Mouse (Mus musculus) neural tube, embryonic 15.5 days (tissue): Measurements from ENCODE around the gene Lpcat4. TPM values are rescaled to one million over a fixed set of nuclear protein-coding genes. Genes with fewer than 3 reads are reported as not detected.

Experiments used
- ATAC-seq: fragments of 200-750 bp; cut with Nextera tagmentation; 2 replicates; pipeline ENCODE4 v1.8.0; 2017; ENCODE audit warnings: mild to moderate bottlenecking, moderate TSS enrichment, moderate library complexity; ENCODE audit not compliant: low FRiP score
- H3K27ac ChIP-seq: fragments of 300-500 bp; sonication (generic); replicated peaks from 2 replicates; pipeline ENCODE4 v1.5.1; 2015; ENCODE audit warnings: mild to moderate bottlenecking, inconsistent platforms
- H3K27me3 ChIP-seq: fragments of 300-500 bp; sonication (generic); replicated peaks from 2 replicates; pipeline ENCODE4 v1.6.1; 2015; ENCODE audit warnings: inconsistent platforms
- H3K36me3 ChIP-seq: fragments of 300-500 bp; sonication (generic); 2 replicates; pipeline ENCODE4 v1.6.1; 2015; ENCODE audit warnings: inconsistent platforms
- H3K4me1 ChIP-seq: fragments of 300-500 bp; sonication (generic); 2 replicates; pipeline ENCODE4 v1.6.1; 2015; ENCODE audit warnings: inconsistent platforms
- H3K4me2 ChIP-seq: fragments of 300-500 bp; sonication (generic); 2 replicates; pipeline ENCODE4 v1.6.1; 2015; ENCODE audit warnings: inconsistent platforms, mild to moderate bottlenecking, moderate library complexity
- H3K4me3 ChIP-seq: fragments of 300-500 bp; sonication (generic); replicated peaks from 2 replicates; pipeline ENCODE4 v1.5.1; 2015; ENCODE audit warnings: mild to moderate bottlenecking, inconsistent platforms
- H3K9ac ChIP-seq: fragments of 300-500 bp; sonication (generic); replicated peaks from 2 replicates; pipeline ENCODE4 v1.6.1; 2015; ENCODE audit warnings: mild to moderate bottlenecking, inconsistent platforms
- H3K9me3 ChIP-seq: fragments of 300-500 bp; sonication (generic); replicated peaks from 2 replicates; pipeline ENCODE4 v1.6.1; 2016; ENCODE audit warnings: inconsistent platforms
- WGBS: fragments of 180-500 bp; shearing (Covaris S2); methylation state at CpG from one replicate; pipeline ENCODE4 v1.1.7; 2015; ENCODE audit warnings: mixed read lengths; 5-methylcytosine and 5-hydroxymethylcytosine counted together
- polyA plus RNA-seq: library from polyadenylated mRNA; unstranded; fragments of >200 nt; fragmentation: Nextera tagmentation; extraction: Ambion mirVana; gene quantifications from 2 replicates; pipeline ENCODE4 v1.2.1, GENCODE M21; 2015

Lpcat4 gene
- polyA plus RNA-seq, 1 experiment from 2014 or later, result 27.8 TPM

DNA sequence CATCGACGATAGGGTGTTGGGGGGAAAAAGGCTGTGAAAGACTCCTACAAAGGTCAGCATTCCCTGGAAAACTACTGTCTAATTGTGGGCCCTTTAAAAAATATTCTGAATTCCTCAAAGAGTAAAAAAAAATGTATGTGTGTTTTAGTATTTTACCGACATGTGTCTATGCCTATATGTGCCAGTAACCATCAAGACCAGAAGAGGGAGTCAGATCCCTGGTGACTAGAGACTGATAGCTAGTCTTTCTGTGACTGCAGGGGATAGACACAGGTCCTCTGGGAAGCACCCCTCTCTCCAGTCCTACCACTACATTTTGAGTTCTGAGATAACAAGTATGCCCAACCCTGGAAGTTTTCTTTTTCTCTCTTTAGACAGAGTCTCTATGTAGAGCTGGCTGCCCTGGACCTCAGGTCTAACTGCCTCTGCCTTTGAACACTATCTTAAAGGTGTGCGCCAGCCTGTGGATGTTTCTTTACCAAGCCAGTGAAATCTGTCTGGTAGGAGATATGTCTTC is 23.6 kb downstream of the Lpcat4 start:
- H3K4me2 ChIP-seq, result peak overlapping the region; percentile 70
- H3K27me3 ChIP-seq, result no peaks in the 10 kb centered on the region
- WGBS, result 37% methylated on average over 4 of the region's 4 CpGs
- H3K9me3 ChIP-seq, result no peaks in the 10 kb centered on the region
- ATAC-seq, result no peak
- H3K36me3 ChIP-seq, result no peaks in the 10 kb centered on the region
- H3K9ac ChIP-seq, result peak overlapping the region; percentile 65; the same call in 1 of the 2 replicates
- H3K4me1 ChIP-seq, result peaks cover 35% of the 10 kb centered on the region
- H3K27ac ChIP-seq, result peak overlapping the region; percentile 83
- peak overlapping the region; percentile 66 for H3K4me3 ChIP-seq

DNA sequence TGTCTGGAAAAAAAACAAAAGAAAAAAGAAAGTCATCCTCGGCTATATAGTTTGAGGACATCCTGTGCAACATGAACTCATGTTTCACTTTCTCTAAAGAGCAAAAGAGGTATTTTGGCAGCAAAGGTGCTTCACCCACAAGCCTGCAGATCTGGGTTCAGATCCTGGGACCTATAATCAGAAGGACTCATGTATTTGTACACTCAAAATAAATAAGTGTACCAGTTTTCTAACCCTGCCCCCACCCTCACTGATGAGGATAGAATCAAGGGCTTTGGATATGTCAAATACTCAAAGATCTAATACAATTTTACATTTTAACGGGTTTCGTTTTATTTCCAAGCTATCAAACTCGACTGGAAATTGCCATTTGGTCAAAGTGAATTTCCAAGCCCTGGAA is 25.1 kb downstream of the Lpcat4 start:
- no peaks in the 10 kb centered on the region for H3K27me3 ChIP-seq
- no peak overlapping the region for H3K9ac ChIP-seq
- H3K36me3 ChIP-seq, result no peaks in the 10 kb centered on the region
- 78% methylated on average over 4 of the region's 4 CpGs for WGBS
- H3K27ac ChIP-seq, result no peak overlapping the region
- peaks cover 45% of the 10 kb centered on the region for H3K4me1 ChIP-seq
- H3K4me3 ChIP-seq, result no peak overlapping the region
- no peak overlapping the region for H3K4me2 ChIP-seq
- no peaks in the 10 kb centered on the region for H3K9me3 ChIP-seq
- no peak for ATAC-seq

DNA sequence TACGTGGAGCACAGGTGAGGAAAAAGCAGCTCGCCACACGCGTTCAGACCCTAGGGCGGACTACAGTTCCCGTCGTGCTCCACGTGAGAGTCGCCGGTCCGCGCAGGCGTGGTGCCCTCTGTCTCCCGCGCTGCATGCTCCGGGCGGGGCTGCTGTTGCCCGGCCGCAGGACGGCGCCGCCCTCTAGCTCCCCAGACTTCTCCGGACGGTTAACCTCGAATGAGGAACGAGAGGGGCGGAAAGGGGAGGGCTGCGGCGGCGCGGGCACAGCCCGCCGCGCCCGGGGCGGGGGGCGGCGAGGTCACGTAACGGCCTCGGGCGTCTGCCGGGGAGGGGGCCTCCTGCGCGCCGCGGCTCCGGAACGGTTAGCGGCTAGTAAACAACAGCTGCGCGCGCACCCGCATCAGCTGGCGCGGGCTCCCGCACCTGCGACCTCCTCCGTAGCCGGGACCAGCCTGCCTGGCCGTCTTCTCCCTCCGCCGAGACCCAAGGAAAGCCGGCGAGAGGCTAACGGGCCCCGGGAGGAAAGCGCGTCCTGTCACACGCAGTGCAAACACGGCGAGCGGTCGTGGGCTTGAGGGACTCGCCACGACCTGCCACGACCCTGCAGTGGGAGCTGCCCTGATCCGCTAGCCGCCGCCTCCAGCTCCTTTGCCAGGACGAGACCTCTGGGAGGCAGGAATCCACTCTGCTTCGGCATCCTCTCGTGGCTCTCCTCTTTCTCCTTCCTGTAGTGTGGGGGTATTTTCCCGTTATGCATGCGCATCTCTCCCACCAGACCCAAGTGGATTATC is 26.4 kb downstream of the Lpcat4 start, which contains the start of gene Slc12a6:
Gene Slc12a6 (plus strand): TSS at position 378 of the 794 bp plus-strand sequence.
- peak within 1 kb of the TSS; percentile 94 for H3K27ac ChIP-seq
- H3K27me3 ChIP-seq, result no peaks in the 10 kb centered on the region
- 1% methylated on average over 73 of the region's 85 CpGs for WGBS
- H3K4me3 ChIP-seq, result peak within 1 kb of the TSS; percentile 92
- H3K9me3 ChIP-seq, result no peaks in the 10 kb centered on the region
- peak within 1 kb of the TSS; percentile 87 for H3K4me2 ChIP-seq
- peaks cover 54% of the 10 kb centered on the region for H3K4me1 ChIP-seq
- peak; percentile 94 for ATAC-seq
- no peaks in the 10 kb centered on the region for H3K36me3 ChIP-seq
- H3K9ac ChIP-seq, result peak within 1 kb of the TSS; percentile 81

DNA sequence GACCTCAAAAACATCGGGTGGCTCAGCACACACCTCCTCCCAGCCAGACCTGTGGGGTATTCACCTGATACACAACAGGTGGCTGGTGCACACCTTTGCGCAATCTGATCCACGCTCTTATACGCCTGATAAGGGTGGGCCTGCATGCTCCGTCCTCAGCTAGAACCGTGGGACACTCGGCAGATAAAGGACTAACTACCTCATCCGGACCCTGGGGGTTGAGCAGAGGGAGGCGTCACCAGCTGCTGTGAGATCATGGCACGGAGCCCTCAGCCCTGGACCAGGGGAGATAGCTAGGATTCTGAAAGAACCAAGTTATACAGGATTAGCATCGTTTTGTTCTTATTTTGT is 26.9 kb downstream of the Lpcat4 start, which contains the start of gene Gm21985:
Gene Gm21985 (plus strand): TSS at position 73 of the 351 bp plus-strand sequence.
- H3K36me3 ChIP-seq, result no peaks in the 10 kb centered on the region
- peak within 1 kb of the TSS; percentile 81 for H3K9ac ChIP-seq
- peaks cover 56% of the 10 kb centered on the region for H3K4me1 ChIP-seq
- H3K27me3 ChIP-seq, result no peaks in the 10 kb centered on the region
- WGBS, result 2% methylated on average over 11 of the region's 11 CpGs
- H3K9me3 ChIP-seq, result no peaks in the 10 kb centered on the region
- H3K4me2 ChIP-seq, result peak within 1 kb of the TSS; percentile 87
- peak; percentile 36 for ATAC-seq
- peak within 1 kb of the TSS; percentile 92 for H3K4me3 ChIP-seq
- peak within 1 kb of the TSS; percentile 94 for H3K27ac ChIP-seq

DNA sequence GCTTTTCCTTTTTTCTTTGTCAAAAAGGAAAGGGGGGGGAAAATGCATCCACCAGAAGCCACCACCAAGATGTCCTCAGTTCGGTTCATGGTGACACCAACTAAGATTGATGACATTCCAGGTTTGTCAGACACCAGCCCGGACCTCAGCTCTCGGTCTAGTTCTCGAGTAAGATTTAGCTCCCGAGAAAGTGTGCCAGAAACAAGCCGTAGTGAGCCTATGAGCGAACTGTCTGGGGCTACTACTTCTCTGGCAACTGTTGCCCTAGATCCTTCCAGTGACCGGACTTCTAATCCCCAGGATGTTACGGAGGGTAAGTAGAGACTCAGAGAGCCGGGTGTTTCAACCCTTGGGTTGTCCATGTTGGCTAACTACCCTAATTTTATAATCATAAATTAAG is 27.5 kb downstream of the Lpcat4 start:
- H3K27ac ChIP-seq, result no peak overlapping the region; the same call in 1 of the 2 replicates
- H3K4me2 ChIP-seq, result peak overlapping the region; percentile 87
- H3K27me3 ChIP-seq, result no peaks in the 10 kb centered on the region
- ATAC-seq, result no peak
- H3K36me3 ChIP-seq, result no peaks in the 10 kb centered on the region
- H3K4me3 ChIP-seq, result peak overlapping the region; percentile 92
- H3K9me3 ChIP-seq, result no peaks in the 10 kb centered on the region
- peak overlapping the region; percentile 81 for H3K9ac ChIP-seq
- H3K4me1 ChIP-seq, result peaks cover 57% of the 10 kb centered on the region
- 21% methylated on average over 10 of the region's 10 CpGs for WGBS

DNA sequence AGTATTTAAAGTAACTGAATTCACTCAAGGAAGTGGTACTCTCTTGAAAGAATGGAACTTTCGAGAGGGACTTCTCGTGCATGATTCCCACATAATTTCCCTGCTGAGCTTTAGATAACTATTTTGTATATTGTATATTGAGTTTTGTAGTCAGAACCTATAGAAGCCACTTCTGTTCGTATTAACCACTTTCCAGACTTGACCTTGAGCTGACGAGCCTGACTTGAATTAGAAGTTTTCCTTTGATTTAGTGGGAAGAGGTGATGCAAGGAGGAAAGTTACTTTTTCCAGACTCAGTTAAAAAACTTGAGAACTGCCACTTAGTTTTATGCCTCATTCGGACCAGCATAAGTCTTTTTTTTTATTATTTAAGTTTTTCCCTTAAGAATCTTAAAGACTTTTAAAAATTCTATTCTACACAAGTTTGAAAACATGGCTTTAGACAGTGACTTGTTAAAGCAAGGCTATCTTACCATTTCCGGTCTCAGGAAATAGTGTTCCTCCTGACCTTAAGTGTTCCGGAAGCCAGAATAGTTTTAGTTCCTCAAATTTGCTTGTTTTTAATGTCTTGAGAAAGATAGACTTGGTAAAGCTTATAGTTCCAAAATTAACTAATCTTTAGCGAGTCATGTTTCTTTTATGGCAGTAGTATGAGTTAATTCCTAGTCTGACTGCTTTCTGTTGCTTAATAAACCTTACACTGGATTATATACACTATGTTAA is 28.4 kb downstream of the Lpcat4 start:
- peak overlapping the region; percentile 87 for H3K4me2 ChIP-seq
- H3K27ac ChIP-seq, result no peak overlapping the region
- no peaks in the 10 kb centered on the region for H3K36me3 ChIP-seq
- H3K4me3 ChIP-seq, result peak overlapping the region; percentile 92; the same call in 1 of the 2 replicates
- H3K9ac ChIP-seq, result no peak overlapping the region
- no peaks in the 10 kb centered on the region for H3K9me3 ChIP-seq
- H3K27me3 ChIP-seq, result no peaks in the 10 kb centered on the region
- ATAC-seq, result no peak
- WGBS, result 81% methylated on average over 8 of the region's 8 CpGs
- H3K4me1 ChIP-seq, result peaks cover 55% of the 10 kb centered on the region

DNA sequence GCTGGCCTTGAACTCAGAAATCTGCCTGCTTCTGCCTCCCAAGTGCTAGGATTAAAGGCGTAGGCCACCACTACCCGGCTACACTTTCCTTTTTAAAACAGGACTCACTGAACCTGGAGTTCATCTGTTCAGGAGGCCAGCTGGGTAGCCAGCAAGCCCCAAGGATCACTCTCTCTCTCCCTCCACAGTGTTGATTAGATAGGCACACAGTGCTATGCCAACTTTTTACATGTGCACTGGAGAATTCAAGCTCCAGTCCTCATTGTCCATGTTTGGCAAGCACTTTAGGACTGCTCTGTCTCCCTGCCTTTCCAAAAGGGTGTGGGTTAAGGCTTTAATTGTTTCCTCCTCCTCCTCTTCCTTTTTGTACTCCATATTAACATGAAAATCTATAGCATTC is 30.7 kb downstream of the Lpcat4 start:
- no peak overlapping the region for H3K27ac ChIP-seq
- peaks cover 39% of the 10 kb centered on the region for H3K4me1 ChIP-seq
- no peak overlapping the region for H3K9ac ChIP-seq
- 95% methylated on average over 2 of the region's 2 CpGs for WGBS
- no peaks in the 10 kb centered on the region for H3K27me3 ChIP-seq
- H3K4me3 ChIP-seq, result no peak overlapping the region
- no peaks in the 10 kb centered on the region for H3K36me3 ChIP-seq
- H3K4me2 ChIP-seq, result peak overlapping the region; percentile 25; the same call in 1 of the 2 replicates
- no peaks in the 10 kb centered on the region for H3K9me3 ChIP-seq
- ATAC-seq, result no peak

DNA sequence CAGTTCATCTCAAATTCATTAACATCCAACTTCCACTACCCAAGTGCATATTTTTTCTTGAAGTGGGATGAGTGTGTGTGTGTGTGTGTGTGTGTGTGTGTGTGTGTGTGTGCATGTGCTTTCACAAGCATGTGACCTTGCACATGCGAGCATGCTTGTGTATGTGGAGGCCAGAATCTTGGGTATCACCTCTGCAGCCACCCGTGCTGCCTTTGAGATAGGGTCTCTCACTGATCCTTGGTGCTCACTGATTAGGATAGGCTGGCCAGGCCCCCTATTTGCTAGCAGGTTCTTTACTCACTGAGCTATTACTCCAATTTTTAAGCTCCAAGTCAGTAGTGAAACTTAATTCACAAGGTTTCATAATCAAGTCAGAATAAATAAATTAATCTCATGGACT is 33.6 kb downstream of the Lpcat4 start:
- no peak overlapping the region for H3K4me3 ChIP-seq
- H3K9ac ChIP-seq, result no peak overlapping the region
- H3K27ac ChIP-seq, result no peak overlapping the region
- H3K4me2 ChIP-seq, result no peak overlapping the region
- H3K9me3 ChIP-seq, result no peaks in the 10 kb centered on the region
- H3K36me3 ChIP-seq, result no peaks in the 10 kb centered on the region
- WGBS, result 94% methylated on average over 2 of the region's 2 CpGs
- ATAC-seq, result no peak
- H3K27me3 ChIP-seq, result no peaks in the 10 kb centered on the region
- peaks cover 21% of the 10 kb centered on the region for H3K4me1 ChIP-seq

DNA sequence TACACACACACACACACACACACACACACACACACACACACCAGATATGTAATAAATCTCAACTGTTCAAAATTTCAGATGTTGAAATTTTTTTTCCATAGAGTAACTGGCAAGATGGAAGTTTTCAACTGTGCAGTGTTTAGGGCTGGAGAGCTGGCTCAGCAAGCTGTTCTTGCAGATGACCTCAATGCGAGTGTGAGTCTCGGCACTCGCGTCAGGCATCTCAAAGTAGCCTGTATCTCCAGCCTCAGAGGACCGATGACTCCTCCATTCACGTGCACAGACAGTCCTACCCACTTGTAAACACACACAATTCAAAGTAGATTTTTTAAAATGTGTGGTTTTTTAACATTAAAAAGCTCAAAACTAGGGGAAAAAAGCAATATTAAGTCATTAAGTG is 34.2 kb downstream of the Lpcat4 start:
- Histone ChIP-seq H3K27ac (no peak overlapping the region), H3K9ac (no peak overlapping the region), H3K27me3 (no peaks in the 10 kb centered on the region), H3K36me3 (no peaks in the 10 kb centered on the region), H3K4me1 (peaks cover 17% of the 10 kb centered on the region), H3K9me3 (no peaks in the 10 kb centered on the region), H3K4me2 (no peak overlapping the region), H3K4me3 (no peak overlapping the region)
- no peak for ATAC-seq
- WGBS, result 89% methylated on average over 6 of the region's 6 CpGs

DNA sequence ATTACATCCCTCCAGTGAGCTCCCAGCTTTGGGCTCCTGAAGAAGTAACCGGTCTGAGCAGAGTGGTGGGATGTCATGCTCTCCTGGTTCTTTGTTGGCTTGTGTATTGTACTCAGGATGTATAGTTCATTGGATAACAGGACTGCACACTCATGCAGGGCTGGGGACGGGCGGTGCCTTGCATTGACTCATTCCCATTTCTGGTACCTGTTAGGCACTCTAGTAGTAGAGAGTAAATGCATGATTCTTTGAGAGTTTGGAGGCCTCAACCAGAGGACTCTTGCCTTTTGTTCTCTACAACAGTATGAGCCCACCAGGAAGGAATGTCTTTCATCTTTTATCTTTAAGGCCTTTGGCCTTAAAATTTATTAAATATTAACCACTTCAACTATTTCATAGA is 37.6 kb downstream of the Lpcat4 start:
- WGBS, result 97% methylated on average over 3 of the region's 3 CpGs
- ATAC-seq, result no peak

DNA sequence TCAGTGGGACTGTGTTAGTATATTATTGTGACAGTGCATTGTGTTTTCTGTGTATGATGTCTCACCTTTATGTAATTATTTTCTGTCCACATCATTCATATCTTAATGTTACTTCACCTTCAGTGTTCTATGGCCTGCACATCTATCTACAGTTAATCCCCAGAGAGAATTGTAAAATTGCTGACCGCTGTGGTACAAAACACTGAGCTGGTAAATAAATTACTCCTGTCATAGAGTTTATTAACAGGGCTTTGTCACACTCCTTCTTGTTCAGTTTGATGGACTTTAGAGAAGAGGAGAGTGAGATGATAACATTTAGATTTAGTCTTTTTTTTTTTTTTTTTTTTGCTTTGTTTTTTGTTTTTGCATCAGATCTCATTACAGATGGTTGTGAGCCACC is 43.6 kb downstream of the Lpcat4 start:
- H3K4me1 ChIP-seq, result peaks cover 13% of the 10 kb centered on the region
- no peaks in the 10 kb centered on the region for H3K9me3 ChIP-seq
- no peak overlapping the region for H3K27ac ChIP-seq
- no peaks in the 10 kb centered on the region for H3K36me3 ChIP-seq
- H3K4me2 ChIP-seq, result no peak overlapping the region
- 74% methylated on average over 1 of the region's 1 CpGs for WGBS
- ATAC-seq, result no peak
- no peak overlapping the region for H3K4me3 ChIP-seq
- no peak overlapping the region for H3K9ac ChIP-seq
- no peaks in the 10 kb centered on the region for H3K27me3 ChIP-seq

More for the DNA sequence above, 37.6 kb downstream of the Lpcat4 start:
- Histone ChIP-seq H3K9me3 (no peaks in the 10 kb centered on the region), H3K4me3 (no peak overlapping the region), H3K27me3 (no peaks in the 10 kb centered on the region), H3K36me3 (no peaks in the 10 kb centered on the region), H3K4me1 (no peaks in the 10 kb centered on the region), H3K4me2 (no peak overlapping the region), H3K9ac (no peak overlapping the region), H3K27ac (no peak overlapping the region)
